Mouse (Mus musculus) stomach, postnatal 0 days (tissue): ENCODE measurements around the gene Plce1.

ENCODE experiments used
- CTCF ChIP-seq: IDR thresholded peaks from 2 replicates; pipeline ENCODE4 v1.5.1; 2016; ENCODE audit warnings: antibody characterized with exemption, low read depth, mild to moderate bottlenecking, moderate library complexity
- EP300 ChIP-seq: optimal IDR thresholded peaks from 2 replicates; pipeline ENCODE3; 2016; ENCODE audit warnings: antibody characterized with exemption

GRCm38 (mm10) chr19:38455228-38455627, 25.7 kb upstream of the Plce1 start:
- no peak for TF ChIP-seq CTCF
- TF ChIP-seq EP300, result no peak
